Mouse (Mus musculus) liver, adult 2 months (tissue): ENCODE results near the gene Ppp1r9a.

Source experiments
- CTCF ChIP-seq: fragments of 200-500 bp; IDR thresholded peaks from 2 replicates; pipeline ENCODE4 v1.5.1; 2011; ENCODE audit warnings: low read depth, low read length, control low read depth
- POLR2A ChIP-seq: fragments of 200-500 bp; IDR thresholded peaks from 2 replicates; pipeline ENCODE4 v1.6.1; 2011; ENCODE audit warnings: low read length, control low read depth; ENCODE audit not compliant: insufficient read depth; ENCODE audit errors: extremely low read depth

- no peak for TF ChIP-seq POLR2A
- no peak for TF ChIP-seq CTCF
These were observed 125.1 kb downstream of the Ppp1r9a start for GRCm38 (mm10) chr6:5027801-5028200.
